Mouse (Mus musculus): Measurements from ENCODE around the gene Micall2. TPM values are rescaled to one million over a fixed set of nuclear protein-coding genes. Genes with fewer than 3 reads are reported as not detected.

Gene Micall2
- polyA plus RNA-seq, 1 experiment from 2014 or later = 17.1 TPM

- Histone ChIP-seq H3K4me3 (ENCODE audit: low read depth, low read length) (peak overlapping the region; percentile 29), H3K36me3 (ENCODE audit: control insufficient read depth, insufficient read depth, low read length) (no peaks in the 10 kb centered on the region), H3K9ac (ENCODE audit: low read depth, low read length) (peak overlapping the region; percentile 49), H3K27ac (ENCODE audit: low read depth, low read length) (peak overlapping the region; percentile 88), H3K4me1 (replicated peaks; ENCODE audit: control insufficient read depth, insufficient read depth, low read length) (peaks cover 62% of the 10 kb centered on the region), H3K9me3 (ENCODE audit: control insufficient read depth, low read length) (no peaks in the 10 kb centered on the region), H3K4me2 (peak overlapping the region; percentile 98), H3K27me3 (replicated peaks; ENCODE audit: control insufficient read depth, insufficient read depth, low read length) (no peaks in the 10 kb centered on the region)
- ATAC-seq (replicated peaks; ENCODE audit: low FRiP score) (no peak), DNase-seq (ENCODE audit: low spot score) (no peak)
- 11% methylated on average over 10 of the region's 10 CpGs for WGBS
These were observed 386 bp upstream of the Micall2 start for GRCm38 (mm10) chr5:139736504-139736940.

- WGBS = 38% methylated on average over 7 of the region's 7 CpGs
- Histone ChIP-seq H3K4me1 (replicated peaks; ENCODE audit: control insufficient read depth, insufficient read depth, low read length) (peaks cover 79% of the 10 kb centered on the region), H3K36me3 (ENCODE audit: control insufficient read depth, insufficient read depth, low read length) (no peaks in the 10 kb centered on the region), H3K4me3 (ENCODE audit: low read depth, low read length) (peak overlapping the region; percentile 69), H3K9ac (ENCODE audit: low read depth, low read length) (peak overlapping the region; percentile 67), H3K27me3 (replicated peaks; ENCODE audit: control insufficient read depth, insufficient read depth, low read length) (no peaks in the 10 kb centered on the region), H3K4me2 (peak overlapping the region; percentile 98), H3K27ac (ENCODE audit: low read depth, low read length) (peak overlapping the region; percentile 92), H3K9me3 (ENCODE audit: control insufficient read depth, low read length) (no peaks in the 10 kb centered on the region)
- ATAC-seq (replicated peaks; ENCODE audit: low FRiP score) = no peak
- no peak for DNase-seq (ENCODE audit: low spot score)
These were observed 1.4 kb downstream of the Micall2 start for GRCm38 (mm10) chr5:139734746-139735145.

- Histone ChIP-seq H3K36me3 (ENCODE audit: control insufficient read depth, insufficient read depth, low read length) (no peaks in the 10 kb centered on the region), H3K27ac (ENCODE audit: low read depth, low read length) (peak overlapping the region; percentile 92), H3K9ac (ENCODE audit: low read depth, low read length) (peak overlapping the region; percentile 67), H3K4me1 (replicated peaks; ENCODE audit: control insufficient read depth, insufficient read depth, low read length) (peaks cover 80% of the 10 kb centered on the region), H3K4me3 (ENCODE audit: low read depth, low read length) (peak overlapping the region; percentile 69), H3K9me3 (ENCODE audit: control insufficient read depth, low read length) (no peaks in the 10 kb centered on the region), H3K27me3 (replicated peaks; ENCODE audit: control insufficient read depth, insufficient read depth, low read length) (no peaks in the 10 kb centered on the region), H3K4me2 (peak overlapping the region; percentile 98)
- DNase-seq (ENCODE audit: low spot score) (peak; percentile 61), ATAC-seq (replicated peaks; ENCODE audit: low FRiP score) (peak; percentile 81)
- 19% methylated on average over 3 of the region's 3 CpGs for WGBS
These were observed 2.1 kb downstream of the Micall2 start for GRCm38 (mm10) chr5:139734016-139734415.

GRCm38 (mm10) chr5:139732634-139733107 lies 3.5 kb downstream of the Micall2 start:
- no peaks in the 10 kb centered on the region for H3K27me3 ChIP-seq (replicated peaks; ENCODE audit: control insufficient read depth, insufficient read depth, low read length)
- peak overlapping the region; percentile 55 for H3K9ac ChIP-seq (ENCODE audit: low read depth, low read length)
- ATAC-seq (replicated peaks; ENCODE audit: low FRiP score) (no peak), DNase-seq (ENCODE audit: low spot score) (no peak)
- H3K36me3 ChIP-seq (ENCODE audit: control insufficient read depth, insufficient read depth, low read length) = no peaks in the 10 kb centered on the region
- peaks cover 74% of the 10 kb centered on the region for H3K4me1 ChIP-seq (replicated peaks; ENCODE audit: control insufficient read depth, insufficient read depth, low read length)
- H3K9me3 ChIP-seq (ENCODE audit: control insufficient read depth, low read length) = no peaks in the 10 kb centered on the region
- 53% methylated on average over 11 of the region's 11 CpGs for WGBS
- peak overlapping the region; percentile 69 for H3K4me3 ChIP-seq (ENCODE audit: low read depth, low read length)
- H3K4me2 ChIP-seq = peak overlapping the region; percentile 98
- H3K27ac ChIP-seq (ENCODE audit: low read depth, low read length) = peak overlapping the region; percentile 92

GRCm38 (mm10) chr5:139730712-139731486 lies 5.2 kb downstream of the Micall2 start:
- Histone ChIP-seq H3K4me3 (ENCODE audit: low read depth, low read length) (no peak overlapping the region), H3K9ac (ENCODE audit: low read depth, low read length) (peak overlapping the region; percentile 28; the same call in 1 of the 2 replicates), H3K4me2 (peak overlapping the region; percentile 26), H3K9me3 (ENCODE audit: control insufficient read depth, low read length) (no peaks in the 10 kb centered on the region), H3K36me3 (ENCODE audit: control insufficient read depth, insufficient read depth, low read length) (no peaks in the 10 kb centered on the region), H3K27me3 (replicated peaks; ENCODE audit: control insufficient read depth, insufficient read depth, low read length) (no peaks in the 10 kb centered on the region), H3K27ac (ENCODE audit: low read depth, low read length) (peak overlapping the region; percentile 20), H3K4me1 (replicated peaks; ENCODE audit: control insufficient read depth, insufficient read depth, low read length) (peaks cover 67% of the 10 kb centered on the region)
- DNase-seq (ENCODE audit: low spot score) (no peak), ATAC-seq (replicated peaks; ENCODE audit: low FRiP score) (no peak)
- WGBS = 64% methylated on average over 8 of the region's 8 CpGs

GRCm38 (mm10) chr5:139727261-139727660 lies 8.9 kb downstream of the Micall2 start:
- DNase-seq (ENCODE audit: low spot score) = no peak
- WGBS = 56% methylated on average over 11 of the region's 11 CpGs
- H3K9ac ChIP-seq (ENCODE audit: low read depth, low read length) = no peak overlapping the region
- 0 out of 2 replicates have a peak overlapping the region, but pooled peaks have one; percentile 16 for H3K4me2 ChIP-seq
- H3K4me3 ChIP-seq (ENCODE audit: low read depth, low read length) = no peak overlapping the region
- H3K27ac ChIP-seq (ENCODE audit: low read depth, low read length) = no peak overlapping the region
- no peaks in the 10 kb centered on the region for H3K36me3 ChIP-seq (ENCODE audit: control insufficient read depth, insufficient read depth, low read length)
- ATAC-seq (replicated peaks; ENCODE audit: low FRiP score) = no peak
- peaks cover 45% of the 10 kb centered on the region for H3K4me1 ChIP-seq (replicated peaks; ENCODE audit: control insufficient read depth, insufficient read depth, low read length)
- H3K9me3 ChIP-seq (ENCODE audit: control insufficient read depth, low read length) = no peaks in the 10 kb centered on the region
- H3K27me3 ChIP-seq (replicated peaks; ENCODE audit: control insufficient read depth, insufficient read depth, low read length) = no peaks in the 10 kb centered on the region

GRCm38 (mm10) chr5:139726186-139726585 lies 9.9 kb downstream of the Micall2 start:
- 75% methylated on average over 3 of the region's 3 CpGs for WGBS
- peaks cover 37% of the 10 kb centered on the region for H3K4me1 ChIP-seq (replicated peaks; ENCODE audit: control insufficient read depth, insufficient read depth, low read length)
- no peak overlapping the region for H3K27ac ChIP-seq (ENCODE audit: low read depth, low read length)
- DNase-seq (ENCODE audit: low spot score) (no peak), ATAC-seq (replicated peaks; ENCODE audit: low FRiP score) (no peak)
- no peak overlapping the region for H3K4me3 ChIP-seq (ENCODE audit: low read depth, low read length)
- no peaks in the 10 kb centered on the region for H3K9me3 ChIP-seq (ENCODE audit: control insufficient read depth, low read length)
- no peaks in the 10 kb centered on the region for H3K36me3 ChIP-seq (ENCODE audit: control insufficient read depth, insufficient read depth, low read length)
- no peak overlapping the region for H3K9ac ChIP-seq (ENCODE audit: low read depth, low read length)
- no peaks in the 10 kb centered on the region for H3K27me3 ChIP-seq (replicated peaks; ENCODE audit: control insufficient read depth, insufficient read depth, low read length)
- H3K4me2 ChIP-seq = no peak overlapping the region

- Histone ChIP-seq H3K36me3 (ENCODE audit: control insufficient read depth, insufficient read depth, low read length) (no peaks in the 10 kb centered on the region), H3K27ac (ENCODE audit: low read depth, low read length) (no peak overlapping the region), H3K4me2 (no peak overlapping the region), H3K9ac (ENCODE audit: low read depth, low read length) (no peak overlapping the region), H3K27me3 (replicated peaks; ENCODE audit: control insufficient read depth, insufficient read depth, low read length) (no peaks in the 10 kb centered on the region), H3K4me1 (replicated peaks; ENCODE audit: control insufficient read depth, insufficient read depth, low read length) (peaks cover 22% of the 10 kb centered on the region), H3K4me3 (ENCODE audit: low read depth, low read length) (no peak overlapping the region), H3K9me3 (ENCODE audit: control insufficient read depth, low read length) (no peaks in the 10 kb centered on the region)
- whole genome bisulfite sequencing = 59% methylated on average over 10 of the region's 10 CpGs
- DNase-seq (ENCODE audit: low spot score) = no peak
- no peak for ATAC-seq (replicated peaks; ENCODE audit: low FRiP score)
These were observed 11.6 kb downstream of the Micall2 start for GRCm38 (mm10) chr5:139724336-139725116.

Data from liver, embryonic 11.5 days (tissue).